Mouse (Mus musculus) CD8-positive naive resting alpha-beta T cell, adult 2 months (primary cell): Measurements from ENCODE around the gene Dlg5.

ENCODE experiments used
- DNase-seq, 2 experiments: peaks; one replicate each; pipeline ENCODE4 v3.0.0; 2022; ENCODE audit warnings: low read depth in 2 of 2, low spot score in 2 of 2

Gene Dlg5

GRCm38 (mm10) chr14:24245177-24246081 is at the start of gene Dlg5:
Gene Dlg5, minus strand, starts transcription at chr14:24245920.
- no peak for DNase-seq

GRCm38 (mm10) chr14:24293631-24294030 is 47.9 kb upstream of the Dlg5 start:
- no peak for DNase-seq

GRCm38 (mm10) chr14:24292914-24293313 is 47.2 kb upstream of the Dlg5 start, which contains the start of gene E330034G19Rik:
Gene E330034G19Rik, plus strand, starts transcription at chr14:24293214.
- DNase-seq = no peak

- DNase-seq = no peak
Observed at GRCm38 (mm10) chr14:24290726-24291125, 45.0 kb upstream of the Dlg5 start.

- DNase-seq = no peak
Observed at GRCm38 (mm10) chr14:24286136-24286535, 40.4 kb upstream of the Dlg5 start.

- DNase-seq = no peak
Observed at GRCm38 (mm10) chr14:24282276-24282675, 36.6 kb upstream of the Dlg5 start.

GRCm38 (mm10) chr14:24281278-24281677 is 35.6 kb upstream of the Dlg5 start:
- DNase-seq = no peak

- DNase-seq = no peak
Observed at GRCm38 (mm10) chr14:24275534-24275933, 29.8 kb upstream of the Dlg5 start.

GRCm38 (mm10) chr14:24273575-24273974 is 27.9 kb upstream of the Dlg5 start:
- DNase-seq = no peak

GRCm38 (mm10) chr14:24269571-24269970 is 23.9 kb upstream of the Dlg5 start:
- DNase-seq = no peak

- no peak for DNase-seq
Observed at GRCm38 (mm10) chr14:24262915-24263314, 17.2 kb upstream of the Dlg5 start.

- DNase-seq = no peak
Observed at GRCm38 (mm10) chr14:24262382-24262781, 16.7 kb upstream of the Dlg5 start.

- no peak for DNase-seq
Observed at GRCm38 (mm10) chr14:24260391-24260790, 14.7 kb upstream of the Dlg5 start.

GRCm38 (mm10) chr14:24255956-24256355 is 10.2 kb upstream of the Dlg5 start:
- no peak for DNase-seq

GRCm38 (mm10) chr14:24253611-24254202 is 8.0 kb upstream of the Dlg5 start:
- DNase-seq = no peak

GRCm38 (mm10) chr14:24251326-24251725 is 5.6 kb upstream of the Dlg5 start:
- DNase-seq = no peak

- DNase-seq = no peak
Observed at GRCm38 (mm10) chr14:24249926-24250325, 4.2 kb upstream of the Dlg5 start.

GRCm38 (mm10) chr14:24244330-24245176 is 1.2 kb downstream of the Dlg5 start:
- no peak for DNase-seq

GRCm38 (mm10) chr14:24242016-24242415 is 3.7 kb downstream of the Dlg5 start:
- no peak for DNase-seq

GRCm38 (mm10) chr14:24240831-24241230 is 4.9 kb downstream of the Dlg5 start:
- no peak for DNase-seq

- DNase-seq = no peak
Observed at GRCm38 (mm10) chr14:24239651-24240050, 6.1 kb downstream of the Dlg5 start.
